Mouse (Mus musculus): ENCODE measurements at regions not wholly inside any gene's neighbourhood (a gene's known extent, or its start where the extent isn't known, plus 50 kb on each side); places are given as distances from the start of the nearest gene placed in this dataset.

GRCm38 (mm10) chr13:28768717-28769426 lies 184.6 kb downstream of the Sox4 start:
- H3K4me1 ChIP-seq (ENCODE audit: control insufficient read depth in 1 of 2, insufficient read depth in 2 of 2, low read length in 2 of 2): no peaks in the 10 kb centered on the region
- TF ChIP-seq SIN3A (IDR thresholded peaks at IDR 0.05; ENCODE audit: low read length): no peak
- no peak for TF ChIP-seq POLR2AphosphoS5 (IDR thresholded peaks at IDR 0.05; ENCODE audit: borderline replicate concordance, low read depth, low read length)
- TF ChIP-seq ZKSCAN1 (IDR thresholded peaks at IDR 0.05; ENCODE audit: low read depth, low read length): no peak
- no peak for TF ChIP-seq ZNF384 (IDR thresholded peaks at IDR 0.05; ENCODE audit: low read depth, low read length)
- TF ChIP-seq USF2 (IDR thresholded peaks at IDR 0.05; ENCODE audit: borderline replicate concordance in 1 of 2, insufficient read depth in 1 of 2, low read depth in 1 of 2, low read length in 2 of 2): no peak
- TF ChIP-seq HCFC1 (IDR thresholded peaks at IDR 0.05; ENCODE audit: low read depth, low read length): no peak
- no peak overlapping the region for H3K27ac ChIP-seq (ENCODE audit: control insufficient read depth, low read depth, low read length)
- H3K79me2 ChIP-seq (ENCODE audit: control insufficient read depth, insufficient read depth, low read length, poor library complexity): no peaks in the 10 kb centered on the region
- no peaks in the 10 kb centered on the region for H3K27me3 ChIP-seq (ENCODE audit: control insufficient read depth in 1 of 2, insufficient read depth in 2 of 2, low read length in 2 of 2)
- no peaks in the 10 kb centered on the region for H3K9me3 ChIP-seq (replicated peaks; ENCODE audit: insufficient read depth, low read length)
- H3K9ac ChIP-seq (ENCODE audit: control insufficient read depth, low read depth, low read length, poor library complexity, severe bottlenecking): no peak overlapping the region
- no peak for DNase-seq (ENCODE audit: low read depth, low spot score)
- no peak overlapping the region for H3K4me3 ChIP-seq (ENCODE audit: control insufficient read depth in 1 of 2, insufficient read depth in 1 of 2, low read depth in 2 of 2, low read length in 2 of 2)
- no peaks in the 10 kb centered on the region for H3K36me3 ChIP-seq (ENCODE audit: control insufficient read depth in 1 of 2, insufficient read depth in 2 of 2, low read length in 2 of 2)

GRCm38 (mm10) chr13:28762555-28762954 lies 191.0 kb downstream of the Sox4 start:
- no peak overlapping the region for H3K4me3 ChIP-seq (ENCODE audit: control insufficient read depth in 1 of 2, insufficient read depth in 1 of 2, low read depth in 2 of 2, low read length in 2 of 2)
- no peak for TF ChIP-seq POLR2AphosphoS2 (IDR thresholded peaks at IDR 0.05; ENCODE audit: low read length)
- TF ChIP-seq HCFC1 (IDR thresholded peaks at IDR 0.05; ENCODE audit: low read depth, low read length): no peak
- no peak for TF ChIP-seq ZC3H11A (IDR thresholded peaks at IDR 0.05; ENCODE audit: low read depth, low read length)
- TF ChIP-seq TCF12 (IDR thresholded peaks at IDR 0.05; ENCODE audit: low read depth, low read length): no peak
- TF ChIP-seq MEF2A (IDR thresholded peaks at IDR 0.05; ENCODE audit: extremely low read depth, insufficient replicate concordance, low read depth, low read length, poor library complexity, severe bottlenecking): no peak
- no peak for TF ChIP-seq MYB (IDR thresholded peaks at IDR 0.05; ENCODE audit: low read depth, low read length)
- no peak for TF ChIP-seq TBP (IDR thresholded peaks at IDR 0.05; ENCODE audit: low read depth, low read length)
- TF ChIP-seq E2F4 (IDR thresholded peaks at IDR 0.05; ENCODE audit: borderline replicate concordance, low read depth, low read length): no peak
- TF ChIP-seq MXI1 (IDR thresholded peaks at IDR 0.05; ENCODE audit: low read depth, low read length): no peak
- no peak for TF ChIP-seq POLR2AphosphoS5 (IDR thresholded peaks at IDR 0.05; ENCODE audit: borderline replicate concordance, low read depth, low read length)
- TF ChIP-seq GATA1 (IDR thresholded peaks at IDR 0.05; ENCODE audit: low read depth, low read length): no peak
- TF ChIP-seq MAFK (IDR thresholded peaks at IDR 0.05; ENCODE audit: borderline replicate concordance, low read depth, low read length): no peak
- no peak for TF ChIP-seq MYC (IDR thresholded peaks at IDR 0.05; ENCODE audit: low read depth, low read length)
- no peak for TF ChIP-seq ETS1 (IDR thresholded peaks at IDR 0.05; ENCODE audit: low read depth, low read length)
- no peak for TF ChIP-seq CTCF (IDR thresholded peaks at IDR 0.05 in 2 of 3, conservative IDR thresholded peaks at IDR 0.05 in 1 of 3; ENCODE audit: control insufficient read depth in 1 of 3, insufficient read depth in 1 of 3, low read depth in 2 of 3, low read length in 3 of 3, poor library complexity in 1 of 3, severe bottlenecking in 1 of 3)
- TF ChIP-seq GABPA (IDR thresholded peaks at IDR 0.05; ENCODE audit: low read depth, low read length): no peak

More at GRCm38 (mm10) chr13:28762555-28762954, 191.0 kb downstream of the Sox4 start:
- Histone ChIP-seq H3K79me2 (ENCODE audit: control insufficient read depth, insufficient read depth, low read length, poor library complexity) (no peaks in the 10 kb centered on the region), H3K27ac (ENCODE audit: control insufficient read depth, low read depth, low read length) (no peak overlapping the region), H3K9me3 (replicated peaks; ENCODE audit: insufficient read depth, low read length) (no peaks in the 10 kb centered on the region), H3K36me3 (ENCODE audit: control insufficient read depth in 1 of 2, insufficient read depth in 2 of 2, low read length in 2 of 2) (no peaks in the 10 kb centered on the region), H3K4me1 (ENCODE audit: control insufficient read depth in 1 of 2, insufficient read depth in 2 of 2, low read length in 2 of 2) (no peaks in the 10 kb centered on the region), H3K9ac (ENCODE audit: control insufficient read depth, low read depth, low read length, poor library complexity, severe bottlenecking) (no peak overlapping the region), H3K27me3 (ENCODE audit: control insufficient read depth in 1 of 2, insufficient read depth in 2 of 2, low read length in 2 of 2) (no peaks in the 10 kb centered on the region)
- DNase-seq (ENCODE audit: low read depth, low spot score): no peak

All from MEL (cell line).